Mouse (Mus musculus) embryonic facial prominence, embryonic 14.5 days (tissue): Measurements from ENCODE around the gene Smarcc1. TPM values are rescaled to one million over a fixed set of nuclear protein-coding genes. Genes with fewer than 3 reads are reported as not detected.

ENCODE experiments used
- ATAC-seq: fragments of 200-750 bp; cut with Nextera tagmentation; 2 replicates; pipeline ENCODE4 v1.8.0; 2017; ENCODE audit warnings: low read depth, moderate number of reproducible peaks, moderate TSS enrichment
- DNase-seq: peaks from one replicate; pipeline ENCODE4 v3.0.0-alpha.2; 2015; ENCODE audit warnings: low spot score
- H3K27ac ChIP-seq: fragments of 300-500 bp; sonication (generic); replicated peaks from 2 replicates; pipeline ENCODE4 v1.5.1; 2014; ENCODE audit warnings: low read depth, mild to moderate bottlenecking, low read length, moderate library complexity
- H3K27me3 ChIP-seq: fragments of 300-500 bp; sonication (generic); replicated peaks from 2 replicates; pipeline ENCODE4 v1.6.1; 2014; ENCODE audit warnings: low read length; ENCODE audit not compliant: control insufficient read depth, insufficient read depth
- H3K36me3 ChIP-seq: fragments of 300-500 bp; sonication (generic); 2 replicates; pipeline ENCODE4 v1.6.1; 2014; ENCODE audit warnings: low read length, mixed read lengths; ENCODE audit not compliant: control insufficient read depth, insufficient read depth
- H3K4me1 ChIP-seq: fragments of 300-500 bp; sonication (generic); 2 replicates; pipeline ENCODE4 v1.6.1; 2014; ENCODE audit warnings: antibody characterized with exemption, low read length; ENCODE audit not compliant: control insufficient read depth, insufficient read depth
- H3K4me2 ChIP-seq: fragments of 300-500 bp; sonication (generic); 2 replicates; pipeline ENCODE4 v1.6.1; 2014; ENCODE audit warnings: low read depth, mild to moderate bottlenecking, low read length, moderate library complexity, mixed read lengths
- H3K4me3 ChIP-seq: fragments of 300-500 bp; sonication (generic); 2 replicates; pipeline ENCODE4 v1.5.1; 2014; ENCODE audit warnings: low read depth, mild to moderate bottlenecking, low read length
- H3K9ac ChIP-seq: fragments of 300-500 bp; sonication (generic); 2 replicates; pipeline ENCODE4 v1.6.1; 2014; ENCODE audit warnings: low read depth, mild to moderate bottlenecking, low read length, moderate library complexity, mixed read lengths
- H3K9me3 ChIP-seq: fragments of 300-500 bp; sonication (generic); 2 replicates; pipeline ENCODE4 v1.6.1; 2016; ENCODE audit warnings: low read length; ENCODE audit not compliant: control insufficient read depth
- WGBS: fragments of 180-500 bp; shearing (Covaris S2); extraction: QIAGEN DNeasy Blood & Tissue Kit; methylation state at CpG from one replicate; pipeline ENCODE4 v1.1.7; 2014; 5-methylcytosine and 5-hydroxymethylcytosine counted together
- polyA plus RNA-seq: library from polyadenylated mRNA; unstranded; fragments of >200 nt; fragmentation: Nextera tagmentation; extraction: Ambion mirVana; gene quantifications from 2 replicates; pipeline ENCODE4 v1.2.1, GENCODE M21; 2014

Gene Smarcc1
- polyA plus RNA-seq, 1 experiment from 2014 or later, result 105 TPM

GRCm38 (mm10) chr9:110247049-110247448 is 129.5 kb downstream of the Smarcc1 start:
- Histone ChIP-seq H3K4me1 (peaks cover 13% of the 10 kb centered on the region), H3K4me3 (no peak overlapping the region), H3K36me3 (no peaks in the 10 kb centered on the region), H3K27me3 (peaks cover 9% of the 10 kb centered on the region; the same call in 1 of the 2 replicates), H3K27ac (no peak overlapping the region), H3K4me2 (no peak overlapping the region), H3K9me3 (no peaks in the 10 kb centered on the region), H3K9ac (no peak overlapping the region)
- ATAC-seq (no peak), DNase-seq (no peak)
- 90% methylated on average over 10 of the region's 10 CpGs for WGBS

- WGBS, result 80% methylated on average over 2 of the region's 2 CpGs
- no peak overlapping the region for H3K4me3 ChIP-seq
- no peaks in the 10 kb centered on the region for H3K9me3 ChIP-seq
- no peak overlapping the region for H3K4me2 ChIP-seq
- peaks cover 9% of the 10 kb centered on the region; the same call in 1 of the 2 replicates for H3K27me3 ChIP-seq
- ATAC-seq (no peak), DNase-seq (no peak)
- peaks cover 13% of the 10 kb centered on the region for H3K4me1 ChIP-seq
- no peak overlapping the region for H3K9ac ChIP-seq
- no peak overlapping the region; the same call in 1 of the 2 replicates for H3K27ac ChIP-seq
- no peaks in the 10 kb centered on the region for H3K36me3 ChIP-seq
Observed at GRCm38 (mm10) chr9:110248861-110249260, 131.4 kb downstream of the Smarcc1 start.

- Histone ChIP-seq H3K27ac (peak overlapping the region; percentile 78), H3K9ac (peak overlapping the region; percentile 43; the same call in 1 of the 2 replicates), H3K4me1 (peaks cover 13% of the 10 kb centered on the region), H3K4me3 (no peak overlapping the region; the same call in 1 of the 2 replicates), H3K27me3 (peaks cover 2% of the 10 kb centered on the region; the same call in 1 of the 2 replicates), H3K4me2 (peak overlapping the region; percentile 33), H3K9me3 (no peaks in the 10 kb centered on the region), H3K36me3 (no peaks in the 10 kb centered on the region)
- DNase-seq (peak; percentile 70), ATAC-seq (peak; percentile 42)
- 6% methylated on average over 11 of the region's 11 CpGs for WGBS
Observed at GRCm38 (mm10) chr9:110249823-110250543, 132.5 kb downstream of the Smarcc1 start.

GRCm38 (mm10) chr9:110250776-110251175 is 133.3 kb downstream of the Smarcc1 start:
- 82% methylated on average over 14 of the region's 14 CpGs for WGBS
- no peaks in the 10 kb centered on the region for H3K9me3 ChIP-seq
- peaks cover 13% of the 10 kb centered on the region for H3K4me1 ChIP-seq
- no peaks in the 10 kb centered on the region for H3K36me3 ChIP-seq
- no peaks in the 10 kb centered on the region for H3K27me3 ChIP-seq
- H3K27ac ChIP-seq, result no peak overlapping the region
- DNase-seq (no peak), ATAC-seq (no peak)
- H3K4me2 ChIP-seq, result no peak overlapping the region
- no peak overlapping the region for H3K4me3 ChIP-seq
- H3K9ac ChIP-seq, result no peak overlapping the region

- Histone ChIP-seq H3K27me3 (no peaks in the 10 kb centered on the region), H3K27ac (no peak overlapping the region), H3K36me3 (no peaks in the 10 kb centered on the region), H3K4me3 (no peak overlapping the region), H3K9ac (no peak overlapping the region), H3K4me1 (peaks cover under 1% of the 10 kb centered on the region), H3K4me2 (no peak overlapping the region), H3K9me3 (no peaks in the 10 kb centered on the region)
- WGBS, result 76% methylated on average over 15 of the region's 15 CpGs
- DNase-seq, result peak; percentile 63
- ATAC-seq, result peak; percentile 80; the same call in 1 of the 2 replicates
Observed at GRCm38 (mm10) chr9:110255407-110256019, 138.0 kb downstream of the Smarcc1 start.

- H3K4me2 ChIP-seq, result no peak overlapping the region
- no peaks in the 10 kb centered on the region for H3K4me1 ChIP-seq
- no peak for ATAC-seq
- no peaks in the 10 kb centered on the region for H3K36me3 ChIP-seq
- DNase-seq, result no peak
- 73% methylated on average over 6 of the region's 6 CpGs for WGBS
- H3K9ac ChIP-seq, result no peak overlapping the region
- no peaks in the 10 kb centered on the region for H3K9me3 ChIP-seq
- H3K4me3 ChIP-seq, result no peak overlapping the region
- H3K27ac ChIP-seq, result no peak overlapping the region
- H3K27me3 ChIP-seq, result no peaks in the 10 kb centered on the region
Observed at GRCm38 (mm10) chr9:110258646-110259045, 141.1 kb downstream of the Smarcc1 start.

GRCm38 (mm10) chr9:110259118-110259517 is 141.6 kb downstream of the Smarcc1 start:
- DNase-seq (no peak), ATAC-seq (no peak)
- Histone ChIP-seq H3K4me1 (no peaks in the 10 kb centered on the region), H3K4me2 (no peak overlapping the region), H3K27me3 (no peaks in the 10 kb centered on the region), H3K9ac (no peak overlapping the region), H3K36me3 (no peaks in the 10 kb centered on the region), H3K27ac (no peak overlapping the region), H3K9me3 (no peaks in the 10 kb centered on the region), H3K4me3 (no peak overlapping the region)
- 74% methylated on average over 3 of the region's 3 CpGs for WGBS

- H3K9me3 ChIP-seq, result no peaks in the 10 kb centered on the region
- 87% methylated on average over 8 of the region's 8 CpGs for WGBS
- no peaks in the 10 kb centered on the region for H3K27me3 ChIP-seq
- H3K36me3 ChIP-seq, result no peaks in the 10 kb centered on the region
- H3K9ac ChIP-seq, result no peak overlapping the region
- no peak overlapping the region for H3K4me2 ChIP-seq
- ATAC-seq, result no peak
- no peak for DNase-seq
- no peaks in the 10 kb centered on the region for H3K4me1 ChIP-seq
- H3K4me3 ChIP-seq, result no peak overlapping the region
- no peak overlapping the region for H3K27ac ChIP-seq
Observed at GRCm38 (mm10) chr9:110263181-110263580, 145.7 kb downstream of the Smarcc1 start.
